Mouse (Mus musculus) heart, adult 2 months (tissue): ENCODE measurements at regions not wholly inside any gene's neighbourhood (a gene's known extent, or its start where the extent isn't known, plus 50 kb on each side); places are given as distances from the start of the nearest gene placed in this dataset.

Source experiments
- CTCF ChIP-seq: fragments of 200-600 bp; IDR thresholded peaks from 2 replicates; pipeline ENCODE4 v1.8.1; 2022; ENCODE audit warnings: antibody characterized with exemption, mild to moderate bottlenecking, moderate library complexity
- EP300 ChIP-seq: fragments of 200-500 bp; IDR thresholded peaks from 2 replicates; pipeline ENCODE4 v1.6.1; 2011; ENCODE audit warnings: low read depth, low read length, control low read depth; ENCODE audit not compliant: insufficient read depth
- POLR2A ChIP-seq: fragments of 200-500 bp; IDR thresholded peaks from 2 replicates; pipeline ENCODE4 v1.6.1; 2011; ENCODE audit warnings: mild to moderate bottlenecking, low read depth, low read length, control low read depth; ENCODE audit not compliant: insufficient read depth

GRCm38 (mm10) chr11:111957721-111958287 lies 824.2 kb upstream of the Sox9 start:
- TF ChIP-seq POLR2A (no peak), CTCF (no peak), EP300 (no peak)
